7 mouse cellular contexts compared by ENCODE assay signal in the genomic region with DNA sequence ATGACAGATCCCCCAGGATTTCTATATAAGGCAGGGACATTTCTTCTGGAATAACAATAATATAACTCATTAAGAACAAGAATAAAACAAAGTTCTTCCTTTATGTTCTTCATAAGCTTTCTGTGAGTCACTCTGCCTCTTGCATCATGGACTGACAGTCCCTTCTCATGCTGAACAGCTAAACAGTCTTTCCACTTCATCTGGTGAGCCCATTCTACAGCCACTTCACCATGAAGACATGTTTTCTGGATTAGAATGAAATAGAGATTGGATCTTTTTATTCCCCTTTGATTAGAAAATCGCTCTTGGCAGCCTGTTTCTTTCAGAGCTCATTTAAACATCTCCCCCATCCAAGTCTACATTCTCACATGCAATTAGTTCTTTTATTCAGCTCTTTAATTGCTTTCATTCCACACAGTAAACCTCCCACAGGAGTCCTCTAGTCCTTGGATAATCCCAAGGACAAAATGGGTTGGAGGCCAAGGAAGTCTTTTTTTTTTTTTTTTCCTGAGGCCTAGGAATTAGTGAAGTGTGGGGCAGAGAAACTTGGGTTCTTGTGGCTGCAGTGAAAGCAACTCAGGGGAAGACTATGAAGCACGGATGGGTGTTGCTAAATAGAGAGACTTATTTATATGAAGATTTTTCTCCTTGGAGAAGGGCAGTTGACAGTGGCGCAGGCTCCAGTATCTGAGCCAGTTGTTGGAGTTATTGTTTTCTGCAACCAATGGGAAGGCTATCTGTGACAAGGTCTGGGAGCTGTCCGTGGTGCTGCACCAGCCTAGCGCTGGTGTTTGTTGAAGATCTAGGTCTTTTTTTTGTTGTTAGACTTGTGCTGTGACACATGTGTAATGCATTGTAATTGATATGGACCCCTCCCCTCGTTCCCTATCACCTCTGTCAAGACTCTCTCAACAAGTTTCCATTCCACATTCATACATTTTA.
DNase-seq lines count a peak whose midpoint lies in the region; ATAC-seq and TF ChIP-seq lines count a peak whose summit lies in the region.

No protein-coding gene starts in this region.

- WGBS in midbrain, embryonic 10.5 days, result 22% methylated on average over 6 of the region's 6 CpGs
- WGBS in midbrain, embryonic 11.5 days, result 27% methylated on average over 6 of the region's 6 CpGs
- 23% methylated on average over 6 of the region's 6 CpGs for WGBS in hindbrain, postnatal 0 days

- intact Hi-C loops in left cerebral cortex, postnatal 10 days (cut with DNase I), result loop anchor here (5.0 kb wide), 1 partner anchor 126 kb away; the partner anchor contains the start of gene Slc8a3

- no peaks in the 10 kb centered on the region for H3K9me3 ChIP-seq in midbrain, embryonic 10.5 days (replicated peaks)
- no peaks in the 10 kb centered on the region for H3K9me3 ChIP-seq in midbrain, embryonic 11.5 days (ENCODE audit: control insufficient read depth, low read length)
- no peaks in the 10 kb centered on the region for H3K9me3 ChIP-seq in hindbrain, postnatal 0 days (ENCODE audit: low read length)

- no peak overlapping the region for H3K9ac ChIP-seq in midbrain, embryonic 11.5 days (ENCODE audit: low read length)
- no peak overlapping the region for H3K9ac ChIP-seq in hindbrain, postnatal 0 days (replicated peaks; ENCODE audit: low read length)

- peak; percentile 50 for DNase-seq in midbrain, embryonic 10.5 days (ENCODE audit: low spot score)
- DNase-seq in midbrain, embryonic 11.5 days (ENCODE audit: low spot score, missing footprints), result no peak
- DNase-seq in adrenal gland, postnatal 36 days, result peak; percentile 71 to 76
- peak; percentile 25 for DNase-seq in hindbrain, postnatal 0 days (ENCODE audit: low spot score)
- DNase-seq in thymus, postnatal 14 days, result peak; percentile 60
- no peak for DNase-seq in left cerebral cortex, postnatal 10 days (ENCODE audit: extremely low spot score in 1 of 2, low spot score in 2 of 2)
- DNase-seq in left cerebral cortex, adult 8-10 months (ENCODE audit: low spot score in 2 of 2), result no peak

- no peaks in the 10 kb centered on the region for H3K36me3 ChIP-seq in midbrain, embryonic 10.5 days
- H3K36me3 ChIP-seq in midbrain, embryonic 11.5 days (ENCODE audit: control insufficient read depth, insufficient read depth, low read length), result no peaks in the 10 kb centered on the region
- H3K36me3 ChIP-seq in hindbrain, postnatal 0 days (ENCODE audit: insufficient read depth, low read length), result no peaks in the 10 kb centered on the region

- no peak for ATAC-seq in midbrain, embryonic 11.5 days (ENCODE audit: low FRiP score)
- ATAC-seq in hindbrain, postnatal 0 days, result no peak

- H3K4me1 ChIP-seq in midbrain, embryonic 10.5 days, result peaks cover 29% of the 10 kb centered on the region
- H3K4me1 ChIP-seq in midbrain, embryonic 11.5 days (ENCODE audit: control insufficient read depth, insufficient read depth, low read length), result peaks cover 12% of the 10 kb centered on the region
- H3K4me1 ChIP-seq in hindbrain, postnatal 0 days (ENCODE audit: insufficient read depth, low read length), result no peaks in the 10 kb centered on the region

- TF ChIP-seq CTCF in hindbrain, postnatal 0 days (IDR thresholded peaks at IDR 0.05; ENCODE audit: low read depth), result no peak

- H3K27ac ChIP-seq in midbrain, embryonic 10.5 days (replicated peaks), result no peak overlapping the region
- H3K27ac ChIP-seq in midbrain, embryonic 11.5 days (ENCODE audit: low read depth, low read length), result no peak overlapping the region
- H3K27ac ChIP-seq in hindbrain, postnatal 0 days, result no peak overlapping the region

- no peak overlapping the region for H3K4me2 ChIP-seq in midbrain, embryonic 11.5 days
- H3K4me2 ChIP-seq in hindbrain, postnatal 0 days (ENCODE audit: low read depth, low read length), result no peak overlapping the region

- no peaks in the 10 kb centered on the region for H3K27me3 ChIP-seq in midbrain, embryonic 10.5 days (ENCODE audit: low read depth, poor library complexity, severe bottlenecking)
- H3K27me3 ChIP-seq in midbrain, embryonic 11.5 days (ENCODE audit: control insufficient read depth, insufficient read depth, low read length), result no peaks in the 10 kb centered on the region
- no peaks in the 10 kb centered on the region for H3K27me3 ChIP-seq in hindbrain, postnatal 0 days (ENCODE audit: insufficient read depth, low read length)

- H3K4me3 ChIP-seq in midbrain, embryonic 10.5 days, result no peak overlapping the region
- H3K4me3 ChIP-seq in midbrain, embryonic 11.5 days (ENCODE audit: low read depth, low read length), result no peak overlapping the region
- H3K4me3 ChIP-seq in hindbrain, postnatal 0 days (ENCODE audit: low read length), result no peak overlapping the region

Comparison
In these comparisons a context has a peak if more than half of its experiments do, and no peak if none do; other contexts are left out.
1. DNase-seq: peak in midbrain, embryonic 10.5 days (single experiment), adrenal gland, postnatal 36 days (2 of 2), hindbrain, postnatal 0 days (single experiment) and thymus, postnatal 14 days (single experiment); none in midbrain, embryonic 11.5 days (single experiment), left cerebral cortex, postnatal 10 days (0 of 2) and left cerebral cortex, adult 8-10 months (0 of 2).